Mouse (Mus musculus): ENCODE results near the gene Ctnnbl1. TPM values are rescaled to one million over a fixed set of nuclear protein-coding genes. Genes with fewer than 3 reads are reported as not detected.
A peak's percentile ranks its signal among the peaks of the same experiment; 100 is the strongest.

The Ctnnbl1 gene
- polyA plus RNA-seq, 1 experiment from 2014 or later, result 53.0 TPM

DNA sequence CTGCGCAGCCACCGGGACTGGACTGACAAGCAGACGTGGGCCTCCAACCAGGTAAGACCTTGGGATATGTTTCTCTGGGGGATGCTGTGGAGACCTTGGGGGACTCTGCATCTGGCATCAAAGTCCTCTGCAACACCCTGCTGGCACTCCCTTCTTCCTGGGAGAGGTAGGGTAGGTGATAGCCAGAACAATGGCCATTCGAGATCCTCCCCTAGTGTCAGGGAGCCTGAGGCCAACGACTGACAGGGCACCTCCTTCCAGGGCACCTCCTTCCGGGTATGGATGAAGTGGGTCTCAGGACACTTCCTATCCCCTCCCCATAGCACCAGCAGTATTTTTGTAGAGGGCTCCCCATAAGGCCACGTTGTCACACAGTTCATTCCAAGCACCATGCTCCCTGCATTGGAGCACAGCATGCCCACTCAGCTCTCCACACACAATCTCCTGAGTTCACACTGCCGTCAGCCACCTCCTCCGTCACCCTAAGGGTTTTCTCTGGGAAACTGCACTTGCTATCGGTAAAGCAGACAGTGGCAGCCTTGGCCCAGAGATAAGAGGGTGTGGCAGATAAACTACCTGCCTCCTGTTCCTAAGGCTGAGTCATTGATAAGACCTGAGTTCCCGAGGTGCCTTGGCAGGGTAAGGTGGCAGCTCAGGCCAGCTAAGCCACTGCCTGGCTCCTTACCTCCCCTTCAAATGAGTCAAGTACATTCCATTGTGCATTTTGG, 198.4 kb downstream of the Ctnnbl1 start:
- Histone ChIP-seq H3K27ac (ENCODE audit: low read depth, low read length) (no peak overlapping the region), H3K9ac (ENCODE audit: low read depth, low read length) (no peak overlapping the region), H3K4me3 (ENCODE audit: low read length) (no peak overlapping the region), H3K4me2 (ENCODE audit: low read length) (no peak overlapping the region), H3K27me3 (replicated peaks; ENCODE audit: control insufficient read depth, insufficient read depth, low read length) (0 out of 2 replicates have a peak, but pooled peaks cover 3% of the 10 kb centered on the region), H3K9me3 (ENCODE audit: control insufficient read depth, low read length) (no peaks in the 10 kb centered on the region), H3K4me1 (ENCODE audit: control insufficient read depth, insufficient read depth, low read depth, low read length) (peaks cover 6% of the 10 kb centered on the region), H3K36me3 (ENCODE audit: control insufficient read depth, insufficient read depth, low read length) (peaks cover 2% of the 10 kb centered on the region)
- 78% methylated on average over 10 of the region's 11 CpGs for WGBS
- ATAC-seq, result no peak

DNA sequence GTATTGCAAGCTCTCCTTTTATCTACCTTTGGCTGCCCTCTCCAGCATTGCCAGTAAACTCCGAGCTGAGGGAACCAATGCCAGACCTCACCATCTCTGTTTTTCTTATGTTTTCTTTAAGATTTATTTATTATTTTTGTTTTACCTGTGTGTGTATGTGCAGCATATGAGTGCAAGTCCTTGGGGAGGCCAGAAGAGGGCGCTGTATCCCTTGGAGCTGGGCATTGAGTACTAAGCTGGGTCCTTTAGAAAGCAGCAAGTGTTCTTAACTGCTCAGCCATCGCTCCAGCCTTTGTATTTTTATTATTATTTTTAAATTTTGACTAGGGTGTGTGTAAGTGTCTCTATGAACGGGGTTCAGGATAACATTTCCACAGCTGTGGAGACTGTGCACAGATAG, 199.5 kb downstream of the Ctnnbl1 start:
- 80% methylated on average over 4 of the region's 4 CpGs for WGBS
- Histone ChIP-seq H3K4me2 (ENCODE audit: low read length) (no peak overlapping the region), H3K4me3 (ENCODE audit: low read length) (no peak overlapping the region), H3K36me3 (ENCODE audit: control insufficient read depth, insufficient read depth, low read length) (peaks cover 2% of the 10 kb centered on the region), H3K27me3 (replicated peaks; ENCODE audit: control insufficient read depth, insufficient read depth, low read length) (0 out of 2 replicates have a peak, but pooled peaks cover 3% of the 10 kb centered on the region), H3K9ac (ENCODE audit: low read depth, low read length) (no peak overlapping the region), H3K9me3 (ENCODE audit: control insufficient read depth, low read length) (no peaks in the 10 kb centered on the region), H3K27ac (ENCODE audit: low read depth, low read length) (no peak overlapping the region), H3K4me1 (ENCODE audit: control insufficient read depth, insufficient read depth, low read depth, low read length) (peaks cover 14% of the 10 kb centered on the region)
- no peak for ATAC-seq

DNA sequence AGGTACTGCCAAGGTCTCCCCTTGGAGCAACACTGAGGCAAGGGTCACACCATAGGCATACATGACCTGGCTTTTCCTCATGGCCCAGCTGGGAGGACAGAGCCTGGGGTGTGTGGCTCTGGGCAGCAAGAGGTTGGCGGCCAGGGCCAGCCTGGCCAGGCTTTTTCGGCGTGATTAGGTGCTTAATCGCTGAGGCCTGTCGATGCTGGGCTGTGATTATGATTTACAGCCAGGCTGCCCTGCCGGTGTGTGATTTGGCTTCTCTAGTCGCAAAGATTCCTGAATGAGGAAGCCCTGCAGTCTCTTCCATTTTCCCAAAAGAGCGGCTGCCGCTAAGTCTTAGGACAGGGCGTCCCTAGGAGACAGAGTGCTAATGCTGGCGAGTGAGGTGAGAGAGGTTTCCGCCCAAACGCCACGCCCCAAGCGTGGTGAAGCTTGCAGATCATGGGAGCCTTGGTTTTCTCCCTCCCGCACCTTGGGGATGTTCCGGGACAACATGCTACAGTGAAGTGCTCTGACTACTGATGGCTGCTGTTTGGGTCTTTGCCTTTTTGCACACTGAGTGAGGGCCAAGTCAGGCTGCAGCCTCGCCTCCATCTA, 203.5 kb downstream of the Ctnnbl1 start:
- Histone ChIP-seq H3K27ac (ENCODE audit: low read depth, low read length) (peak overlapping the region; percentile 31; the same call in 1 of the 2 replicates), H3K9me3 (ENCODE audit: control insufficient read depth, low read length) (no peaks in the 10 kb centered on the region), H3K36me3 (ENCODE audit: control insufficient read depth, insufficient read depth, low read length) (peaks cover 2% of the 10 kb centered on the region), H3K4me1 (ENCODE audit: control insufficient read depth, insufficient read depth, low read depth, low read length) (peaks cover 27% of the 10 kb centered on the region), H3K4me3 (ENCODE audit: low read length) (no peak overlapping the region), H3K27me3 (replicated peaks; ENCODE audit: control insufficient read depth, insufficient read depth, low read length) (0 out of 2 replicates have a peak, but pooled peaks cover 3% of the 10 kb centered on the region), H3K4me2 (ENCODE audit: low read length) (peak overlapping the region; percentile 17), H3K9ac (ENCODE audit: low read depth, low read length) (peak overlapping the region; percentile 23; the same call in 1 of the 2 replicates)
- WGBS, result 4% methylated on average over 18 of the region's 18 CpGs
- ATAC-seq, result no peak

Other genes with a start within 250 kb of the Ctnnbl1 start
- gene Nnat, start 177.3 kb upstream of the Ctnnbl1 start, polyA plus RNA-seq (2015; fragmentation: Nextera tagmentation; extraction: Ambion mirVana), result 6,388 and 6,390 TPM in 2 replicates
- 288 and 298 TPM in 2 replicates for gene Blcap, start 166.1 kb upstream of the Ctnnbl1 start, polyA plus RNA-seq (2015; fragmentation: Nextera tagmentation; extraction: Ambion mirVana)
- gene Vstm2l, start 177.3 kb downstream of the Ctnnbl1 start, polyA plus RNA-seq (2015; fragmentation: Nextera tagmentation; extraction: Ambion mirVana), result 9.5 and 20.7 TPM in 2 replicates

Measured in hindbrain, embryonic 16.5 days (tissue).